Mouse (Mus musculus): Measurements from ENCODE around the gene Fam102b.

The Fam102b gene

DNA sequence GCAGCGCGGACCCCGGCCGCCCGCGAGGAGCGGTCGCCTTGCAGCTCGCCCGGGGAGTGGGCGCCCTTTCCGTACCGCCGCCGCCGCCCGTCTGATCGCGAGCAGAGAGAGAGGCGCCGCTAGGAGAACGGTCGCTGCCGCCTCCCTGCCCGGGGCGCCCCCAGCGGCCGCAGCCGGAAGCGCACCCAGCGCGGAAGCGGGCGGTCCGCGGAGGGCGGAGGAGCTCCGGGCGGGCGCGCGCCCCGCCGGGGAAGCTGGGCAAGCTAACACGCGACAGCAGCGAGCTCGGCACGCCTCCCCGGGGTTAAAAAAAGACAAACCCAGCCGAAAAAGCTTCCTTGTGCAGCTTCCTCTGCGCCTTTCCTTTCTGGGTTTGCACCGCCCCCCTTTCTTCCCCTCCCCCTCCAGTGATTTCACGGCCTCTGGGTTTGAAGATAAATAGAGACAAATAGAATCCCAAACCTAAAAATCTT lies at the start of gene Fam102b:
Gene Fam102b (minus strand): TSS at position 93 of the 473 bp plus-strand sequence.
- DNase-seq, result peak; percentile 92 to 95

DNA sequence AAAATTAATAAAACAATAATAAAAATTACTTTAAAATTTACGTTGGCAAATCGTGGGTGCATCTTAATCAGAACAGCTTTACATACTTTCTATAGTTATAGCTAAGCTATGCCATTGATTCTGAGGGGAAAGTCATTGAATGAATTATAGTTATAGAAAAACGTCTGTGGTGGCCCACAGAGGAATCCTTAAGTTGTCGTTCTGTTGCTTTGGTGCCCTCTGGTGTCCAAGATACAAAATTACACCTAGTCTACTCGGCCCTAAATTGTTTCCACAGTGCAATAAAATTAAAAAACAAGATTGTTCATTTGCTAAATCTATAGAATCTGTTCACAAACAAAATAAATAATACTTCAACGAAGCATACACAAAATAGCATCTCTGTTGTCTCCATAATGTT lies 35.6 kb upstream of the Fam102b start:
- DNase-seq, result no peak

DNA sequence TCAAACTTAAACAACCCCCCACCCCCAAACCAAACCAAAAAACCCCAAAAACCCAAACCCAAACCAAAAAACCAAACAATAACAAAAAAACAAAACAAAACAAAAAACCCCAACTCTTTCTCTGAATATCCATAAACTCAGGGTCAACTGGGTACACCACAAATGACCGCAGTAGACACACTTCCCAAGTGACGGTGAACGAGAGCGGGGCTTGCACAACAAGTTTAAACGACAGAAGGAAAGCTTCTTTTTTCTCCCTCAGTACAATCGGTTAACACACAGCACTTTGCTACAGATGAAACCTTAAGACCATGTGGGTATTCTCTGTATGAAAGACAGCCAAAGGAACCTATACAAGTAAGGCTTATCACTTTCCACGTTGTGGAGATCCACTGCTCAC lies 35.0 kb upstream of the Fam102b start:
- no peak for DNase-seq

- DNase-seq, result no peak
Observed at GRCm38 (mm10) chr3:109059903-109060302, 32.5 kb upstream of the Fam102b start.

DNA sequence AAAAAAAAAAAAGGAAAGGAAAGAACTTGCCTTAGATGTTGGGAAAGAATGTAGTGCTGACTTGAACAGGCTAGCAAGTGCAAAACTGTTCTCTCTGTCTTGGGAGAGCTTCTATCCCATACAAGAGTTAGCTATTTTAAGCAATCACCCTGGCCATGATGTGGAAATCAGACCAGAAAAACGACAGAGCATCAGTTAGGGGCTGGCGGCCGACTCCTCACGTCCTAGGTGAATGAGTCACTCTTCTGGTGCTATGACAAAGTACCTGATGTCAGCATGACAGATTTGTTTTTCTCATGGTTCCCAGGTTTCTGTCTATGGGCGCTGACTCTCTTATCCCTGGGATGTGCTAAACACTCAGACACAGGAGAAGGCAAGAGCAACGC lies 24.5 kb upstream of the Fam102b start:
- no peak for DNase-seq

GRCm38 (mm10) chr3:109051056-109051945 lies 23.9 kb upstream of the Fam102b start:
- DNase-seq, result peak in 1 of 2 experiments; percentile 14

GRCm38 (mm10) chr3:109047707-109048283 lies 20.4 kb upstream of the Fam102b start:
- DNase-seq, result no peak

- no peak for DNase-seq
Observed at GRCm38 (mm10) chr3:109046428-109046827, 19.0 kb upstream of the Fam102b start.

GRCm38 (mm10) chr3:109043395-109043794 lies 16.0 kb upstream of the Fam102b start:
- DNase-seq, result no peak

DNA sequence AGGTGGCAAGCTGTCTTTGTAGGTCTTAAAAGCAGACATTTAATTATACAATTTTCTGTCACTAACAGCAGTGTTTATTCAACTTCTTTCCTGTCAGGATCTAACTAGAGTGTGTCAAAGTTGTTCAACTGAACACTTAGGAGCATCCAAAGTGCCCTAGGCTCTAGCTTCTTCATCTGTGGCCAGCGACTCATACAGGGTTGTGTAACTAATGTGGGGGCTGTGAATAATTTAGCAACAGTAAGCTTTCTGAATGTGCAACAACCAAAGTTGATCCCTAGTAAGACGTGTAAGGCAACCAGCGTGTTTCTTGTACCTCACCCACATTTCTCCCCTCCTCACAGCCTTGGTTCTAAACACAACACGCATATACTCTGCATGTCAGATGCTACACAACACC lies 13.5 kb upstream of the Fam102b start:
- no peak for DNase-seq

DNA sequence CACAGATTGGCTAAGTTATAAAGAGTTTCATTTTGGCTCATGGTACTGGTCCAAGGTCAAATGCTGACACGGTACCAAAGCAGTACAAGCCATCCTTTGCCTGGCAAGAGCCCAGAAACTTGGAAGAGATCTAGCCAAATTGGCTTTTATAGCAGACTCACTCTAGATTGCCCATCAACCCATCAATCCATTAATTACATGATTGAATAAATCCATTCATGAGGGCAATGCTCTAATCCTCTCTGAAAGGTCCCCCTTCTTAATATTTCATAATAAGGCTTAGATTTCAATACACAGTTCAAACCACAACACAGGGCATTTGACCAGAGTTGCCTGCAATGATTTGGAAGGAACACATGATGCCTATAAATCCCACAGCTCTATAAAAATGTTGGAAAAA lies 7.0 kb upstream of the Fam102b start:
- no peak for DNase-seq

DNA sequence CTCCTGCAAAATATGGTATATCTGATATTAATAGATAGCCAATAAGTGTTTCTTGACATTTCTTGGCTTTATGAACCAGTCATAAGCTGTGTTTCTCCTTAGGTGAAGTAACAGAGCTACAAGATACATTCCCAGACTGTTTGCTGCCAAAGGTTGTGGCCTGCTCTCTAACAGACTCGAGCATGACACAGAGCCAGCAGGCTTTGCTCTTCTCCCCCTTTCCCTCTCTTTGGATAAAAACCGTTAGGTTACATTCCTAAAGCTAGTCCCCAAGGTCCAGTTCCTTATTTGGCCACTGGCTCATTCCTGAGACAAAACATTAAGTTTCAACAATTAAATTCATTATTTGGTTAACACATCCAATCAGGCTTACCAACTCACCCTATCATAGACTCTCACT lies 4.9 kb upstream of the Fam102b start:
- no peak for DNase-seq

GRCm38 (mm10) chr3:109031626-109032025 lies 4.2 kb upstream of the Fam102b start:
- no peak for DNase-seq

GRCm38 (mm10) chr3:109030817-109031216 lies 3.4 kb upstream of the Fam102b start:
- no peak for DNase-seq

DNA sequence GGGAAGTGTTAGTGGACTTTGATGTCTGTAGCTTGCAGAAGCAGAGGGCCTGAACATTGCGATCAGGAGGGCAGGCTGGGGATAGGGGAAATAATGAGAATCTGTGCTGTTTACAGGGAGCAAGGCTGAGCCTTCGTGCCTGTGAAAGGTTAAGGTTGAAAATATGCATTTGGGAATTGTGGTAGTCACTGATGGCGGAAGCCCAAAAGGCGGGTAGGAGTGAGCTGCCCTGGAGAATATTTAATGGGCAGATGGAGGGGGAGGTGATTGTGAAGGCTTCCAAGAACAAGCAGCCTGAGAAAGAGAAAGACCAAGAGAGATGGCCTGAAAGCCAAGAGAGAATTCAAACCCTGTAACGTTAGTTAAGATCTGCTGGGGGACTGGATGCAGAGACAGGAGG lies 2.3 kb upstream of the Fam102b start:
- DNase-seq, result no peak

DNA sequence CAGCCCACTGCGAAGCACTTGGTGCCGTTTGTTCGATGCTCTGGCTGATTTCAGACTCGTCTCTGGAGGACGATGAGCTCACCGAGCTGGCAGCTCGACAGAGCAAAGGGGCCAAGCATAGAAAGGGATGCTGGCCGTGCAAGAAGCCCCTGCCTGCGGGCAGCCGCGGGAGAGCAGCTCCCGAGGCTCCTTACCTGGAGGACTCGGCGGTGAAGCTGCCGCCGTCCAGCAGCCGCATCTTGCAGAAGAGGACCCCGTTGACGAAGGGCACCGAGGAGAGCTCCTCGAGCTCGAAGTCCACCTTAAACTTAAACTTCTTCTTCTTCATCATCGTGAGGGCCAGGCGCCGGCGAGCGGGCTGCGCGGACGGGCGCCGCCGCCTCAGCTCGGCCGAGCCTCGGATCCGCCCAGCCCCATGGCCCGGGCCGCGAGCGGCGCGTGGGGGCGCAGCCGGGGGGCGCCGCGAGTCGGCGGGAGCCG lies 376 bp downstream of the Fam102b start:
- no peak for DNase-seq

DNA sequence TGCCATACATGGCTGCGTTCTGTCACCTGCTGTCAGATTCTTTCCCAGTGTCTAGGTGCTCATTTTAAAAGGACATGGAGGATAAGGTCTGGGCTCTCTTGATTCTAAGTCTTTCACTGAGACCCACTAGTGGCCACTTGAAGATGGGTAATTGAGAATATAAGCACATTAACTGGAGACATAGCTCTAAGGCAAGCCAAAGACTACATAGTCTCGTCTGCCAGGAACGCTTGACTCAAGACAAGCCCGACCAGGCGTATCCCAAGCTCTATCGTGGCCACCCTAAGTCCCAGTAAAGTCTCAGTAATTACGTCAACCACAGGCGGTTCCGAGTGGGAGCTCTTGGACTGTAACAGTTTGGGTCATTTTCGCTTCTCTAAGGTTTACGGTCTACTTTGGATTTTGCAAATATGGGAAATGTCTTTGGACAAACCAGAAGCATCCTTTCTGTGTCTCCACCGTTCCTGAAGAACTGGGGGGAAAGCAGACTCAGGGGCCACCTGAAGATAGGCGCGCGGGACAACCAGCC lies 881 bp downstream of the Fam102b start:
- DNase-seq, result no peak

DNA sequence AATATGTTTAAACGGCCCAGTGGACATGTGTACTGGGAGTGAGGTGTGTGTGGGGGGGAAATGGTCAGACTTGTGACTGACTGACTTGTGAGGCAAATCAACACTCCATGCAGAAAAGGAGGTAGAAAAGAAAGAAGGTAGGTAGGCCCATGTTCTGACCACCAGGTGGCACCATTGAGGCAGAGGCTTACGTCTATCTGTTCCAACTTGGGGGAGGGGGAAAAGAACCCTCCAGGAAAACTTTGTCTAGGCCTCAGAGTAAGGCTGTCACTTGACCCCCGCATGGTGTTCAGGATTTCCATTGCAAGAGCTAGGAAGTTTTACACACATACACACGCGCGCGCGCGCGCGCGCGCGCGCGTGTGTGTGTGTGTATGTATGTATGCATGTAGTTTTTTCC lies 1.8 kb downstream of the Fam102b start:
- DNase-seq, result peak; percentile 65 to 75

- DNase-seq, result no peak
Observed at GRCm38 (mm10) chr3:109023066-109023465, 4.3 kb downstream of the Fam102b start.

GRCm38 (mm10) chr3:109021720-109022516 lies 5.5 kb downstream of the Fam102b start:
- DNase-seq, result no peak

DNA sequence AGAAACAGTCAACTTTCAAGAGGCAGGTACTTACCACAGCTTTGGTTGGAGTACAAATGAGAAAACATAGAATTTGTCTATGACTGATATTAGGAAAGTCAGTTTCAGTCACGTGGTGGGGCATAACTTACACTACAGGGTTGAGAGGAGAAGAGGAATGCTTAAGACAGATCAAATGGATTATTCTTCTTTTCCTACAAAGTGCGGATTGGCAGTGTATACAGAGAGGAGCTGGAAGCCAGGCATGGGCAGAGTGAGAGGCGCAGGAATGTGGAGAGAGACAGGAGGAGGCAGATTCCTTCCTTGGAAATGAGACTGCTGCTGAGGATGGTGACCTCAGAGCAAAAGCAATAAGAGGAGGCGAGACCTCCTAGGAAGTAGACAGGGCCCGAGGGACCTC lies 9.1 kb downstream of the Fam102b start:
- no peak for DNase-seq

DNA sequence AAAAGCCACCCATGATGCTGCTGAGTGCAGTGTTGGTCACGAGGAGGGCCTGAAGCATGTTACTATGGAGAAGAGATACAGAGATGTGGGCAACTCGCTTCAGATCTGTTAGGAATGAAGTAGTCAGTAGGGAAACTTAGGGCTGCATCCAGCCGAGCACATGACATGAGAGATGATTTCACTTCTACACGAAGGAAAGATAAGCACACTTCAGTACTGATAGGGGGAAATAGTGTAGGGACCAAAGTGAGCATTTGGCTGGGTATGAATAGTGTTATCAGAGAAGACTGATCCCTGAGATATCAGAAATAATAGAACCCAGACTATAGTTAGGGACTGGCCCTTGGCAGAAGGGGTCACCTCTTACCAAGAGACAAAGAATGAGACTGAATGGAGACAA lies 14.8 kb downstream of the Fam102b start:
- no peak for DNase-seq

Measured in thymus, postnatal 36 days (tissue).